Comparison of ENCODE assay signal across 9 mouse cellular contexts in the genomic region with DNA sequence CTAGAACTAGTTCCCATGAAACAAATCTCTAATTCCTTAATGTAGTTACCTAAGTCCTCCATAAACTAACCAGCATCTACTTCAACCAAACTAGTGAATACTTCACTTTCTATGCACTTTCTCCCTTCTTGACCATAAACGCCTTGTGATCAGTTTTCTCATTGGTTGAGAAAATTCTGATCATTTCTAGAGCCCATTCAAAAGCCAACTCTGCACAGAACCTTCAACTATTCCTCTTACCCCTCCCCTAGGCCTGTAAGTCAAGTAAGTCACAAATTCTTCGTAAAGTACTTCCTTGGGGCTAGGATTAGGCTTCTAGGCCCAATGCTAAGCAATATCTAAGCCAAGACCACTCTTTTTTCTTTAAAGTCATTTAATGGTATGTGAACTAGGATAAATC. TPM values are rescaled to one million over a fixed set of nuclear protein-coding genes. Genes with fewer than 3 reads are reported as not detected.
A peak's percentile ranks its signal among the peaks of the same experiment; 100 is the strongest.
DNase-seq lines count a peak whose midpoint lies in the region; ATAC-seq and TF ChIP-seq lines count a peak whose summit lies in the region.
"Had no signal": no experiment of that assay in that cellular context is flagged by ENCODE, and none has a peak within 500 bp of the region (broad histone marks: within the 10 kb centered on the region; RNA-seq: fewer than 3 reads in every experiment).

No protein-coding gene starts in this region.

- peaks cover 18% of the 10 kb centered on the region for H3K4me1 ChIP-seq in heart, postnatal 0 days (ENCODE audit: control insufficient read depth, insufficient read depth)
- H3K4me1 ChIP-seq in MEL (ENCODE audit: control insufficient read depth in 1 of 2, insufficient read depth in 2 of 2, low read length in 2 of 2) = peaks cover 8% of the 10 kb centered on the region in 2 experiments; a peak in 3 of 4 replicates
- peaks cover 7% of the 10 kb centered on the region for H3K4me1 ChIP-seq in forebrain, postnatal 0 days (ENCODE audit: insufficient read depth)
- H3K4me1 ChIP-seq in midbrain, embryonic 10.5 days = peaks cover 29% of the 10 kb centered on the region

- no peak for DNase-seq in heart, postnatal 0 days (ENCODE audit: low spot score)
- DNase-seq in heart, postnatal 25 days (ENCODE audit: low spot score) = no peak
- no peak for DNase-seq in MEL (ENCODE audit: low read depth, low spot score)
- DNase-seq in forebrain, postnatal 0 days = no peak
- DNase-seq in midbrain, embryonic 10.5 days (ENCODE audit: low spot score) = no peak
- no peak for DNase-seq in left cerebral cortex, postnatal 10 days (ENCODE audit: extremely low spot score in 1 of 2, low spot score in 2 of 2)
- DNase-seq in kidney, postnatal 36 days = no peak
- no peak for DNase-seq in urinary bladder, postnatal 36 days (ENCODE audit: low spot score in 2 of 2)
- DNase-seq: layer of hippocampus, postnatal 36 days had no signal

- ATAC-seq in heart, postnatal 0 days (ENCODE audit: insufficient read depth, low read depth) = no peak
- no peak for ATAC-seq in forebrain, postnatal 0 days

- intact Hi-C loops in heart, postnatal 25 days (cut with DNase I) = no loop called here
- intact Hi-C loops in left cerebral cortex, postnatal 10 days (cut with DNase I) = no loop called here

- H3K79me2 ChIP-seq in MEL (ENCODE audit: control insufficient read depth, insufficient read depth, low read length, poor library complexity) = peaks cover 44% of the 10 kb centered on the region

- no peak for TF ChIP-seq RAD21 in MEL (IDR thresholded peaks at IDR 0.05; ENCODE audit: low read depth, low read length)

- H3K4me2 ChIP-seq in heart, postnatal 0 days (ENCODE audit: low read depth, low read length) = peak overlapping the region; percentile 69
- H3K4me2 ChIP-seq in forebrain, postnatal 0 days (ENCODE audit: low read depth) = peak overlapping the region; percentile 68

- peak overlapping the region; percentile 65 for H3K9ac ChIP-seq in heart, postnatal 0 days (replicated peaks; ENCODE audit: low read depth, low read length)
- H3K9ac ChIP-seq in MEL (ENCODE audit: control insufficient read depth, low read depth, low read length, poor library complexity, severe bottlenecking) = peak overlapping the region; percentile 95
- H3K9ac ChIP-seq in forebrain, postnatal 0 days = peak overlapping the region; percentile 77

- peaks cover 15% of the 10 kb centered on the region for H3K36me3 ChIP-seq in heart, postnatal 0 days (replicated peaks; ENCODE audit: control insufficient read depth, insufficient read depth, low read length)
- peaks cover 23 to 28% of the 10 kb centered on the region in 2 experiments for H3K36me3 ChIP-seq in MEL (ENCODE audit: control insufficient read depth in 1 of 2, insufficient read depth in 2 of 2, low read length in 2 of 2)
- peaks cover 6% of the 10 kb centered on the region for H3K36me3 ChIP-seq in forebrain, postnatal 0 days (ENCODE audit: insufficient read depth)
- peaks cover 27% of the 10 kb centered on the region for H3K36me3 ChIP-seq in midbrain, embryonic 10.5 days

- H3K27me3 ChIP-seq in heart, postnatal 0 days (ENCODE audit: control insufficient read depth, insufficient read depth, low read length) = no peaks in the 10 kb centered on the region
- H3K27me3 ChIP-seq in MEL (ENCODE audit: control insufficient read depth in 1 of 2, insufficient read depth in 2 of 2, low read length in 2 of 2) = no peaks in the 10 kb centered on the region
- no peaks in the 10 kb centered on the region for H3K27me3 ChIP-seq in forebrain, postnatal 0 days (ENCODE audit: insufficient read depth, low read length)
- H3K27me3 ChIP-seq in midbrain, embryonic 10.5 days (ENCODE audit: low read depth, poor library complexity, severe bottlenecking) = peaks cover 10% of the 10 kb centered on the region

- no peak for TF ChIP-seq CTCF in heart, postnatal 0 days (IDR thresholded peaks at IDR 0.05; ENCODE audit: low read depth)
- TF ChIP-seq CTCF in MEL (IDR thresholded peaks at IDR 0.05 in 2 of 3, conservative IDR thresholded peaks at IDR 0.05 in 1 of 3; ENCODE audit: control insufficient read depth in 1 of 3, insufficient read depth in 1 of 3, low read depth in 2 of 3, low read length in 3 of 3, poor library complexity in 1 of 3, severe bottlenecking in 1 of 3) = no peak
- TF ChIP-seq CTCF in forebrain, postnatal 0 days (IDR thresholded peaks at IDR 0.05; ENCODE audit: low read depth) = no peak

- H3K27ac ChIP-seq in heart, postnatal 0 days (ENCODE audit: low read depth) = peak overlapping the region; percentile 82
- H3K27ac ChIP-seq in MEL (ENCODE audit: control insufficient read depth, low read depth, low read length) = no peak overlapping the region
- no peak overlapping the region for H3K27ac ChIP-seq in forebrain, postnatal 0 days (ENCODE audit: low read depth, low read length)
- peak overlapping the region; percentile 95 for H3K27ac ChIP-seq in midbrain, embryonic 10.5 days (replicated peaks)

- no peaks in the 10 kb centered on the region for H3K9me3 ChIP-seq in heart, postnatal 0 days (replicated peaks; ENCODE audit: control insufficient read depth, low read length)
- H3K9me3 ChIP-seq in MEL (replicated peaks; ENCODE audit: insufficient read depth, low read length) = no peaks in the 10 kb centered on the region
- no peaks in the 10 kb centered on the region for H3K9me3 ChIP-seq in forebrain, postnatal 0 days (ENCODE audit: low read length)
- no peaks in the 10 kb centered on the region for H3K9me3 ChIP-seq in midbrain, embryonic 10.5 days (replicated peaks)

- TF ChIP-seq EP300 in heart, postnatal 0 days (IDR thresholded peaks at IDR 0.05; ENCODE audit: low read depth) = no peak
- no peak for TF ChIP-seq EP300 in MEL (IDR thresholded peaks at IDR 0.05; ENCODE audit: low read depth in 1 of 2, low read length in 2 of 2)

- H3K4me3 ChIP-seq in heart, postnatal 0 days (ENCODE audit: low read depth, low read length) = peak overlapping the region; percentile 63
- H3K4me3 ChIP-seq in MEL (ENCODE audit: control insufficient read depth in 1 of 2, insufficient read depth in 1 of 2, low read depth in 2 of 2, low read length in 2 of 2) = peak overlapping the region; percentile 76 to 100
- peak overlapping the region; percentile 80 for H3K4me3 ChIP-seq in forebrain, postnatal 0 days (ENCODE audit: low read depth, low read length)
- peak overlapping the region; percentile 97 for H3K4me3 ChIP-seq in midbrain, embryonic 10.5 days

- TF ChIP-seq POLR2A in MEL (IDR thresholded peaks at IDR 0.05; ENCODE audit: control insufficient read depth in 1 of 2, insufficient read depth in 1 of 2, low read depth in 1 of 2, low read length in 2 of 2, poor library complexity in 1 of 2) = no peak

- WGBS in heart, postnatal 0 days = 8% methylated on average over 2 of the region's 2 CpGs
- WGBS in forebrain, postnatal 0 days = 15% methylated on average over 2 of the region's 2 CpGs
- WGBS in midbrain, embryonic 10.5 days = 19% methylated on average over 2 of the region's 2 CpGs

TF ChIP-seq in MEL, 35 proteins besides CTCF, POLR2A, EP300 and RAD21:
- TF ChIP-seq SIN3A (IDR thresholded peaks at IDR 0.05; ENCODE audit: low read length) (peak; percentile 20; the same call in 1 of the 2 replicates), MAX (IDR thresholded peaks at IDR 0.05; ENCODE audit: low read length) (0 out of 2 replicates have a peak, but pooled peaks have one; percentile 12), ELF1 (IDR thresholded peaks at IDR 0.05; ENCODE audit: low read depth, low read length) (no peak), MXI1 (IDR thresholded peaks at IDR 0.05; ENCODE audit: low read depth, low read length) (no peak), JUND (IDR thresholded peaks at IDR 0.05; ENCODE audit: low read depth, low read length) (no peak), CHD1 (IDR thresholded peaks at IDR 0.05; ENCODE audit: low read depth, low read length) (peak; percentile 84), MAFK (IDR thresholded peaks at IDR 0.05; ENCODE audit: borderline replicate concordance, low read depth, low read length) (no peak), CHD2 (IDR thresholded peaks at IDR 0.05; ENCODE audit: low read length) (no peak), TBP (IDR thresholded peaks at IDR 0.05; ENCODE audit: low read depth, low read length) (peak; percentile 44; the same call in 1 of the 2 replicates), HCFC1 (IDR thresholded peaks at IDR 0.05; ENCODE audit: low read depth, low read length) (no peak)
TF ChIP-seq in MEL: peak in this region for 4.

RNA-seq across cellular contexts. Expression of a gene that starts 1.1 kb away (rescaled TPM):
- 27.3 and 35.8 TPM in 2 replicates for total RNA-seq in heart, postnatal 0 days (2014; rRNA removed; ENCODE audit: low replicate concordance)
- polyA plus RNA-seq in heart, postnatal 0 days (2015; fragmentation: Nextera tagmentation; extraction: Ambion mirVana) = 68.6 and 72.0 TPM in 2 replicates
- total RNA-seq in heart, postnatal 25 days (2021) = 10 to 100 TPM; 51.8 to 55.4 TPM
- 105 and 133 TPM in 2 replicates for total RNA-seq in MEL (2012; rRNA removed)
- polyA plus RNA-seq in MEL (2012; ENCODE audit: insufficient read depth in 1 of 2, insufficient read length in 2 of 2, low read depth in 1 of 2, low replicate concordance in 2 of 2, missing spikeins in 1 of 2) = 100 to 1,000 TPM; 172 to 274 TPM
- total RNA-seq in forebrain, postnatal 0 days (2014; rRNA removed) = 76.4 and 81.3 TPM in 2 replicates
- polyA plus RNA-seq in forebrain, postnatal 0 days (2015; fragmentation: Nextera tagmentation; extraction: Ambion mirVana) = 103 and 127 TPM in 2 replicates
- polyA plus RNA-seq in midbrain, embryonic 10.5 days (2016; fragmentation: Nextera tagmentation; extraction: Ambion mirVana) = 108 and 119 TPM in 2 replicates
- total RNA-seq in left cerebral cortex, postnatal 10 days (2021) = 10 to 100 TPM; 75.2 to 75.8 TPM

Comparison
In these comparisons a context has a peak if more than half of its experiments do, and no peak if none do; other contexts are left out.
1. H3K27ac ChIP-seq: peak in heart, postnatal 0 days (single experiment) and midbrain, embryonic 10.5 days (single experiment); none in MEL (single experiment) and forebrain, postnatal 0 days (single experiment).
2. Peak in every context shown above with its lines, with median percentiles within 50 percentile points of each other: H3K4me3 ChIP-seq and H3K9ac ChIP-seq.